Mouse (Mus musculus): ENCODE data around the gene Sorl1. TPM values are rescaled to one million over a fixed set of nuclear protein-coding genes. Genes with fewer than 3 reads are reported as not detected.
A peak's percentile ranks its signal among the peaks of the same experiment; 100 is the strongest.

The Sorl1 gene
- polyA plus RNA-seq (2014; fragmentation: Nextera tagmentation; extraction: Ambion mirVana) = 9.1 and 11.5 TPM in 2 replicates

- peak; percentile 86 for ATAC-seq (ENCODE audit: low FRiP score, low TSS enrichment)
- H3K4me2 ChIP-seq (replicated peaks; ENCODE audit: low read depth, low read length) = peak within 1 kb of the TSS; percentile 95
- H3K9ac ChIP-seq (ENCODE audit: low read depth, low read length) = peak within 1 kb of the TSS; percentile 87
- H3K36me3 ChIP-seq (ENCODE audit: control insufficient read depth, insufficient read depth, low read length) = no peaks in the 10 kb centered on the region
- H3K27me3 ChIP-seq (ENCODE audit: control insufficient read depth, insufficient read depth, low read length) = no peaks in the 10 kb centered on the region; the same call in 1 of the 2 replicates
- peaks cover 15% of the 10 kb centered on the region; the same call in 1 of the 2 replicates for H3K4me1 ChIP-seq (ENCODE audit: control insufficient read depth, insufficient read depth, low read length)
- no peak within 1 kb of the TSS for H3K27ac ChIP-seq (ENCODE audit: low read depth, low read length)
- H3K4me3 ChIP-seq (ENCODE audit: low read length) = peak within 1 kb of the TSS; percentile 88
- no peaks in the 10 kb centered on the region for H3K9me3 ChIP-seq (ENCODE audit: control insufficient read depth, low read length)
- WGBS = 1% methylated on average over 40 of the region's 94 CpGs
Measured at GRCm38 (mm10) chr9:42123713-42124576, at the start of gene Sorl1. TSS of gene Sorl1 (minus strand) at chr9:42124297.

GRCm38 (mm10) chr9:42173781-42174180, 49.7 kb upstream of the Sorl1 start:
- no peak overlapping the region for H3K4me3 ChIP-seq (ENCODE audit: low read length)
- H3K4me2 ChIP-seq (replicated peaks; ENCODE audit: low read depth, low read length) = no peak overlapping the region
- H3K9me3 ChIP-seq (ENCODE audit: control insufficient read depth, low read length) = no peaks in the 10 kb centered on the region
- no peak overlapping the region for H3K27ac ChIP-seq (ENCODE audit: low read depth, low read length)
- H3K4me1 ChIP-seq (ENCODE audit: control insufficient read depth, insufficient read depth, low read length) = no peaks in the 10 kb centered on the region
- no peaks in the 10 kb centered on the region for H3K36me3 ChIP-seq (ENCODE audit: control insufficient read depth, insufficient read depth, low read length)
- H3K9ac ChIP-seq (ENCODE audit: low read depth, low read length) = no peak overlapping the region
- ATAC-seq (ENCODE audit: low FRiP score, low TSS enrichment) = no peak
- H3K27me3 ChIP-seq (ENCODE audit: control insufficient read depth, insufficient read depth, low read length) = no peaks in the 10 kb centered on the region
- 87% methylated on average over 3 of the region's 3 CpGs for WGBS

- Histone ChIP-seq H3K9me3 (ENCODE audit: control insufficient read depth, low read length) (0 out of 2 replicates have a peak, but pooled peaks cover 4% of the 10 kb centered on the region), H3K4me2 (replicated peaks; ENCODE audit: low read depth, low read length) (no peak overlapping the region), H3K27ac (ENCODE audit: low read depth, low read length) (no peak overlapping the region), H3K9ac (ENCODE audit: low read depth, low read length) (no peak overlapping the region), H3K36me3 (ENCODE audit: control insufficient read depth, insufficient read depth, low read length) (no peaks in the 10 kb centered on the region), H3K27me3 (ENCODE audit: control insufficient read depth, insufficient read depth, low read length) (no peaks in the 10 kb centered on the region), H3K4me3 (ENCODE audit: low read length) (no peak overlapping the region), H3K4me1 (ENCODE audit: control insufficient read depth, insufficient read depth, low read length) (no peaks in the 10 kb centered on the region)
- no peak for ATAC-seq (ENCODE audit: low FRiP score, low TSS enrichment)
- WGBS = 89% methylated on average over 8 of the region's 8 CpGs
Measured at GRCm38 (mm10) chr9:42169491-42169890, 45.4 kb upstream of the Sorl1 start.

GRCm38 (mm10) chr9:42169025-42169424, 44.9 kb upstream of the Sorl1 start:
- H3K4me2 ChIP-seq (replicated peaks; ENCODE audit: low read depth, low read length) = no peak overlapping the region
- H3K36me3 ChIP-seq (ENCODE audit: control insufficient read depth, insufficient read depth, low read length) = no peaks in the 10 kb centered on the region
- H3K4me1 ChIP-seq (ENCODE audit: control insufficient read depth, insufficient read depth, low read length) = no peaks in the 10 kb centered on the region
- no peaks in the 10 kb centered on the region for H3K27me3 ChIP-seq (ENCODE audit: control insufficient read depth, insufficient read depth, low read length)
- no peak for ATAC-seq (ENCODE audit: low FRiP score, low TSS enrichment)
- H3K9ac ChIP-seq (ENCODE audit: low read depth, low read length) = no peak overlapping the region
- H3K4me3 ChIP-seq (ENCODE audit: low read length) = no peak overlapping the region
- WGBS = 92% methylated on average over 7 of the region's 7 CpGs
- H3K9me3 ChIP-seq (ENCODE audit: control insufficient read depth, low read length) = 0 out of 2 replicates have a peak, but pooled peaks cover 4% of the 10 kb centered on the region
- no peak overlapping the region for H3K27ac ChIP-seq (ENCODE audit: low read depth, low read length)

- Histone ChIP-seq H3K9ac (ENCODE audit: low read depth, low read length) (no peak overlapping the region), H3K4me1 (ENCODE audit: control insufficient read depth, insufficient read depth, low read length) (no peaks in the 10 kb centered on the region), H3K36me3 (ENCODE audit: control insufficient read depth, insufficient read depth, low read length) (no peaks in the 10 kb centered on the region), H3K27me3 (ENCODE audit: control insufficient read depth, insufficient read depth, low read length) (no peaks in the 10 kb centered on the region), H3K9me3 (ENCODE audit: control insufficient read depth, low read length) (0 out of 2 replicates have a peak, but pooled peaks cover 4% of the 10 kb centered on the region), H3K4me2 (replicated peaks; ENCODE audit: low read depth, low read length) (no peak overlapping the region), H3K27ac (ENCODE audit: low read depth, low read length) (no peak overlapping the region), H3K4me3 (ENCODE audit: low read length) (no peak overlapping the region)
- no peak for ATAC-seq (ENCODE audit: low FRiP score, low TSS enrichment)
- 70% methylated on average over 2 of the region's 2 CpGs for WGBS
Measured at GRCm38 (mm10) chr9:42164930-42165329, 40.8 kb upstream of the Sorl1 start.

GRCm38 (mm10) chr9:42163011-42163410, 38.9 kb upstream of the Sorl1 start:
- no peak for ATAC-seq (ENCODE audit: low FRiP score, low TSS enrichment)
- Histone ChIP-seq H3K36me3 (ENCODE audit: control insufficient read depth, insufficient read depth, low read length) (no peaks in the 10 kb centered on the region), H3K9ac (ENCODE audit: low read depth, low read length) (no peak overlapping the region), H3K4me3 (ENCODE audit: low read length) (no peak overlapping the region), H3K27ac (ENCODE audit: low read depth, low read length) (no peak overlapping the region), H3K27me3 (ENCODE audit: control insufficient read depth, insufficient read depth, low read length) (no peaks in the 10 kb centered on the region), H3K4me1 (ENCODE audit: control insufficient read depth, insufficient read depth, low read length) (no peaks in the 10 kb centered on the region), H3K4me2 (replicated peaks; ENCODE audit: low read depth, low read length) (no peak overlapping the region), H3K9me3 (ENCODE audit: control insufficient read depth, low read length) (0 out of 2 replicates have a peak, but pooled peaks cover 4% of the 10 kb centered on the region)
- WGBS = 80% methylated on average over 4 of the region's 4 CpGs

GRCm38 (mm10) chr9:42159376-42159775, 35.3 kb upstream of the Sorl1 start:
- no peak for ATAC-seq (ENCODE audit: low FRiP score, low TSS enrichment)
- H3K27me3 ChIP-seq (ENCODE audit: control insufficient read depth, insufficient read depth, low read length) = no peaks in the 10 kb centered on the region
- no peak overlapping the region for H3K4me3 ChIP-seq (ENCODE audit: low read length)
- no peak overlapping the region for H3K9ac ChIP-seq (ENCODE audit: low read depth, low read length)
- no peak overlapping the region for H3K27ac ChIP-seq (ENCODE audit: low read depth, low read length)
- no peaks in the 10 kb centered on the region for H3K9me3 ChIP-seq (ENCODE audit: control insufficient read depth, low read length)
- H3K4me2 ChIP-seq (replicated peaks; ENCODE audit: low read depth, low read length) = no peak overlapping the region
- H3K4me1 ChIP-seq (ENCODE audit: control insufficient read depth, insufficient read depth, low read length) = no peaks in the 10 kb centered on the region
- no peaks in the 10 kb centered on the region for H3K36me3 ChIP-seq (ENCODE audit: control insufficient read depth, insufficient read depth, low read length)
- WGBS = 53% methylated on average over 5 of the region's 5 CpGs

- Histone ChIP-seq H3K36me3 (ENCODE audit: control insufficient read depth, insufficient read depth, low read length) (no peaks in the 10 kb centered on the region), H3K9ac (ENCODE audit: low read depth, low read length) (no peak overlapping the region), H3K4me3 (ENCODE audit: low read length) (no peak overlapping the region), H3K9me3 (ENCODE audit: control insufficient read depth, low read length) (no peaks in the 10 kb centered on the region), H3K27me3 (ENCODE audit: control insufficient read depth, insufficient read depth, low read length) (no peaks in the 10 kb centered on the region), H3K4me1 (ENCODE audit: control insufficient read depth, insufficient read depth, low read length) (no peaks in the 10 kb centered on the region), H3K27ac (ENCODE audit: low read depth, low read length) (no peak overlapping the region), H3K4me2 (replicated peaks; ENCODE audit: low read depth, low read length) (no peak overlapping the region)
- WGBS = 46% methylated on average over 5 of the region's 5 CpGs
- no peak for ATAC-seq (ENCODE audit: low FRiP score, low TSS enrichment)
Measured at GRCm38 (mm10) chr9:42158652-42159051, 34.6 kb upstream of the Sorl1 start.

- 90% methylated on average over 5 of the region's 5 CpGs for WGBS
Measured at GRCm38 (mm10) chr9:42157981-42158380, 33.9 kb upstream of the Sorl1 start.

More at GRCm38 (mm10) chr9:42157981-42158380, 33.9 kb upstream of the Sorl1 start:
- H3K36me3 ChIP-seq (ENCODE audit: control insufficient read depth, insufficient read depth, low read length) = no peaks in the 10 kb centered on the region
- no peak overlapping the region for H3K9ac ChIP-seq (ENCODE audit: low read depth, low read length)
- H3K27ac ChIP-seq (ENCODE audit: low read depth, low read length) = no peak overlapping the region
- no peak for ATAC-seq (ENCODE audit: low FRiP score, low TSS enrichment)
- H3K4me2 ChIP-seq (replicated peaks; ENCODE audit: low read depth, low read length) = no peak overlapping the region
- no peaks in the 10 kb centered on the region for H3K4me1 ChIP-seq (ENCODE audit: control insufficient read depth, insufficient read depth, low read length)
- no peaks in the 10 kb centered on the region for H3K9me3 ChIP-seq (ENCODE audit: control insufficient read depth, low read length)
- H3K27me3 ChIP-seq (ENCODE audit: control insufficient read depth, insufficient read depth, low read length) = no peaks in the 10 kb centered on the region
- no peak overlapping the region for H3K4me3 ChIP-seq (ENCODE audit: low read length)
